Mouse (Mus musculus) A20 (cell line): ENCODE measurements around the gene Pepd.

Experiments used
- DNase-seq: peaks from one replicate; pipeline ENCODE4 v3.0.0-alpha.2; 2011; ENCODE audit warnings: low read depth, low spot score

Pepd gene

DNA sequence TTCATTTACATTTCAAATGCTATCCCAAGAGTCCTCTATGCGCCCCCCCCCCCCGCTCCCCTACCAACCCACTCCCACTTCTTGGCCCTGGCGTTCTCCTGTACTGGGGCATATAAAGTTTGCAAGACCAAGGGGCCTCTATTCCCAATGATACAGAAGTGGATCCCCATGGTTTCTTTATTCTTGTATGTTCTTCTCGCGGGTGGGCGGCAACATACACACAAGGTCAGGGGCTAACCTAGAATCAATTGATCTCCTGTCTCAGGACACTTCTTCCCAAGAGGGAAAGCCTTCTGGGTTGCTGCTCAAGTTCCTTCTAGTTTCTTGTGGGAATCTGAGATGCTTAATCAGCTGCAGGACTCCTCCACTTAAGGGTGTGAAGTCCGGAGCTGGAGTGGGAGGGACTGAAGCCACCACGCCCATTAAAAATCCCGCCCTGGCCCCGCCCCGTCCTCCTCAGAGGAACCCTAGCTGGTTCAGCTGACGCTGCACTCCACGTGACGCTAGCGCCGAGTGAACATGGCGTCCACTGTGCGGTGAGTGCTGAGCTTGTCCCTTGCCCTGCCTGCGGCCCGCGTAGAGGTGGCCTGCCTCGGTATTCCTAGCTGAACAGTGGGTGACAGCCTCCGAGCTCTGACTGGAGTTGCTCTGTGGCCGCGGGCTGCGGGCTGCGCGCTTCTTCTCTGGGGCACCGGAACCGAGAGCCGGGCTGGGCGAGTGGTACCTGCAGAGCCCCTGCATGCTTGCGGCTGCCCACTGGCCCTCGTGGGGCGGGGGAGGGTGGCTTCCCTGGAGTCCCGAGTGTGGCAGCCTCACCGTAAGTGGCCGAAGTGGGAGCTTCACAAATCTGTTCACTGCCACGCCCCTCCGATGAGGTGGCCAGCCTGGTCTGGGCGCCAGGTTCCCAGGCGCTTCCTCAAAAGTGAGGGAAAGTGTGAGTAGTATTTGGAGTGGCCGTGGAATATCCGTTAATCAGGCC is at the start of gene Pepd:
Gene Pepd, plus strand, starts transcription at position 461 of the 979 bp plus-strand sequence.
- DNase-seq = peak; percentile 91

DNA sequence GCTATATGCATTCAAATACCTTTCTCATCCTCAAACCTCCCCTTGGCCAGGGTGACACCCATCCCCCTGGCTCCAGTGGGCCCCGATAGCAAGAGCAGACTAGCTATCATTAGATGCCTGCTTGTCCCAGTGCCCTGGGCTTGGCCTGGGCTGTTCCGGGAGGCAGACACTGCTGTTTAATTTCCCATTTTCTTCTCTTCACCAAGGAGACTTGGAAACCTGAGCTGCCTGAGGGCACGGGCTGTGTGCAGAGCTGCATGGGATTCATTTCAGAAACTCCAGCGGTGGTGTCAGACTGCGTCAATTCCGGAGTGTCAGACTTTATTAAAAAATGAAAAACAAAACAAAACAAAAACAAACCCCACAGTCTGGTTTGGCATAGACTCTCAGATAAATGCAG is 44.9 kb upstream of the Pepd start:
- no peak for DNase-seq

DNA sequence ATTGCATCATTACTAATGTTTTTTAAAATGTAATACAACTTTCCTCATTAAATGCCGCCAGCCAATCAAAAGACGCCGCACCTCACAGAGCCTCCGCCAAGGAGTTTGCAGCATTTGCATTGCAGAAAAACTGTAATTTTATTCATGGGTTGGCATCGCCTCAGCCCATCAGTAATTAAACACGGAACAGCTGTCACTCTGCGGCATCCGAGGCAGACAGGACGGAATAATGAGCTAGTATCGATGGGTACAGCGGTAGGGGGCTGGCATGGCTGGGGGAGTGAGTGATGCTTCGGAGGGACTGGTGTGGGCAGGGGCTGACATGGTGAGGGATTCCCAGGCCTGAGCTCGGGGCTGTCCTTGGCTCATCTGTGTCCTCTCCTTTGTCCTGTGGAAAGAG is 42.5 kb upstream of the Pepd start:
- no peak for DNase-seq

DNA sequence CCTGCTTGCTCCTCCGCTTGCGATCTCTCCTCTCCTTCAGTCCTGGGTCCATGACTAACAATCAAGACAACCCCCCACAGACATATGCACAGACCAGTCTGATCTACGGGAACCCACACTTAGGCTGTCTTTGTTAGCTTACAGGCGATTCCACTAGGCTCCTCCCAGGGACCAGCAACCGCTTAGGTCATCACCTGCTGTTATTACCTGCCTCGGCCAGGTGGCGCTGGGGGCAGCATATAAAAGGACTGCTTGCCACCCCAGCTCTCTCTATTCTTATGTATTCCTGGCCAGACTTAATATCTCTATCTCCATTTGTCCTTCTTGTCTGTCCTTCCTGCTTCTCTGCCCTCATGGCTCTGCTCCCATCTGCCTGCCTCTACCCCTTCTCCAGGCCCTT is 35.4 kb upstream of the Pepd start:
- peak; percentile 35 for DNase-seq

DNA sequence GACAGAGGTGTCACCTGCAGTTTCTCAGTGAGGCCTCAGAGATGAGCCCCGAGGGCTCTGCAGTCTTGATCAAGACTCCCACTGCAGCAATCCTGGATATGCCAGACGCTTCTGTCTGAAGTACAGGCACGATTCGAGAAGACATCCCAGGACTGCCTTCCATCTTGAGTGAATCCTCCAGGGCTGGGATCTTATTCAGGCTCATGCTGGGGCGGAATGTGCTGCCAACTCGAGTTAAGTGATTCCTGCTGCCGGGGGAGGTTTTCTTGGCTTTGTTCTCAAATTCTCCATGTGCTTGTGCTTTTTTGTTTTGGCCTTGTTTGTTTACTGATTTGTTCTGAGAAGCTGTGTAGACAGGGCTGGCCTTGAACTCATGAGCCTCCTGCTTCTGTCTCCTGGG is 34.4 kb upstream of the Pepd start:
- no peak for DNase-seq

DNA sequence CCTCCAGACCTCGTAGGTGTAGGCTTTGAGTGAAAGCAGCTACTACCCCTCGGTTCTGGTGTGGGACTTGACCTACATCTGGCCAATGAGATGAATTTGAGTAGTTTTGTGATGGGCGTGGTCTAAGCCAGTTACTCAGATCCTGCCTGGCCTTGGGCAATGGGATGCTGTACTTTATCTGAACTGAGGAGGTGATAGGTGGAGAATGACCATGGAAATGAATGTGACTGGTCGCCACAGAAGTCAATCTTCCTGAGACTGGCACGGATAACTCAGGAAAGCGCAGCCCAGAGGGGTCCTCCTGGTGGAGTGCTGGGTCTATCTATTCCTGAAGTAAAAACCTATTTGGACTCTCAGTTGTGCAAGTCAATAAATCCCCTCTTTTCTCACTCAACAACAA is 23.7 kb upstream of the Pepd start:
- no peak for DNase-seq

DNA sequence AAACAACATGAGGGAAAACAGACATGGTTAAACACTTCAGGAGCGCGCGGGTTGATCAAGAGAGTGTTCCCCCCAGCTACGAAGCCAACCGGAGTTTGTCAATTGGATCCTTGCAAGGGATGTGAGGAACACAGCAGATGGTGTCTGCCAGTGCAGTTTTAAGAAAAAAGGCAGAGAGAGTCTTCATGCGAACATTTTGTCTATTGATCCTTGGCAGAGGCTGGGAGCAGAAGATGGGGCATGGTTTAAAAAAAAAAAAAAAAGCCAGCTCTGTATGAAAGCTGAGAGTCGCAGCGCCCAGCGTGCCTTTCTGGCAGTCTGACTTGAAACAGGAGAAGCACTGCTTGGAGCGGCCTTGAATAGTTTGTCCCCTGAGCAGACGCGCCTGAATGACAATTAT is 23.3 kb upstream of the Pepd start:
- no peak for DNase-seq

DNA sequence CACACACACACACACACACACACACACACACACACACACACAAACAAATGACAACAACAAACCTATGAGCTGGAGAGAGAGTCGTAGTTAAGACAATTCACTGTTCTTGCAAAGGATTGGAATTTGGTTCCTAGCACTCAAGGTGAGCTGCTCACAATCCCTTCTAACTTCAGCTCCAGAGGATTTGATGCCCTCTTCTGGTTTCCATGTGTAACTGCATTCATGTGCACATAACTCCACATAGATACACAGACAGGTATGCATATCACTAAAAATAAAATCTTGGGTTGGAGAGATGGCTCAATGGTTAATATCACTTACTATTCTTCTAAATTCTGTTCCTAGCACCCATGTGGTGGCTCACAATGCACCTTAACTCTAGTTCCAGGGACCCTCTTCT is 19.3 kb upstream of the Pepd start:
- DNase-seq = no peak

DNA sequence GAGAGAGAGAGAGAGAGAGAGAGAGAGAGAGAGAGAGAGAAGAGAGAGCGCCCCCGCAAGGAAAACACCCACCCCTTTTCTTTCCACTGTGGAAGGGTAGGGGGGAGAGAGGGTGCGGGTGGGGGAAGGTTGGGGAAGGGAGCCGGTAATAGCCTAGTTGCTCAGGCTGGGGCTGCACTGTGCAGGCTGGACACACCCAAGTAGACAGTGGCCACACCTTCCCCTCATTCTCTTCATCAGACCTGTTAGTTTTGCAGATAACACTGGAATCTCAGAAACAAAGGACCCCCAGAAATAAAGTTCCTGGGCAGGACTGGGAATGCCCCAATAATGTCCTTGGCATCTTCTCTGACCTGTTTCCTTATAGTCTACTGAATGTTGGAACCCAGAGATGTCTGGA is 15.7 kb upstream of the Pepd start:
- DNase-seq = no peak

DNA sequence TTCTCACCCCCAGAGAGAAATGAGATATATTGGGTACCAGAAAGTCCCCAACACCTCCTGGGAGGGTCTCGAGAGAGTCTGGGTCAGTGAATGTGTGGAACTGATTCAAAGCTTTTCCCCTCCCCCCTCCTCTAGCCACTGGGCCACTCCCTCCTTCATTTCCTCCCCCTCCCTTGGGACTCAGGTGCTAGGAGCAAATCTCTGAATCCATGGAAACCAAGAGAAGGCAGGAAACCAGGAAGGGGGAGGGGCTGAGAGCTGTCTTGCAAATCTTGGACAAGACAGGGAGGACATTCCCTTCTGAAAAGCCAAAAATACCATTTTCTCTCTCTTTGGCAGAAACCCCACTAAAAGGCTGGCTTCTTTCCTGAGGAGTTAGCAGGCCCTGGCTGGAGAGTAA is 15.1 kb upstream of the Pepd start:
- DNase-seq = no peak

DNA sequence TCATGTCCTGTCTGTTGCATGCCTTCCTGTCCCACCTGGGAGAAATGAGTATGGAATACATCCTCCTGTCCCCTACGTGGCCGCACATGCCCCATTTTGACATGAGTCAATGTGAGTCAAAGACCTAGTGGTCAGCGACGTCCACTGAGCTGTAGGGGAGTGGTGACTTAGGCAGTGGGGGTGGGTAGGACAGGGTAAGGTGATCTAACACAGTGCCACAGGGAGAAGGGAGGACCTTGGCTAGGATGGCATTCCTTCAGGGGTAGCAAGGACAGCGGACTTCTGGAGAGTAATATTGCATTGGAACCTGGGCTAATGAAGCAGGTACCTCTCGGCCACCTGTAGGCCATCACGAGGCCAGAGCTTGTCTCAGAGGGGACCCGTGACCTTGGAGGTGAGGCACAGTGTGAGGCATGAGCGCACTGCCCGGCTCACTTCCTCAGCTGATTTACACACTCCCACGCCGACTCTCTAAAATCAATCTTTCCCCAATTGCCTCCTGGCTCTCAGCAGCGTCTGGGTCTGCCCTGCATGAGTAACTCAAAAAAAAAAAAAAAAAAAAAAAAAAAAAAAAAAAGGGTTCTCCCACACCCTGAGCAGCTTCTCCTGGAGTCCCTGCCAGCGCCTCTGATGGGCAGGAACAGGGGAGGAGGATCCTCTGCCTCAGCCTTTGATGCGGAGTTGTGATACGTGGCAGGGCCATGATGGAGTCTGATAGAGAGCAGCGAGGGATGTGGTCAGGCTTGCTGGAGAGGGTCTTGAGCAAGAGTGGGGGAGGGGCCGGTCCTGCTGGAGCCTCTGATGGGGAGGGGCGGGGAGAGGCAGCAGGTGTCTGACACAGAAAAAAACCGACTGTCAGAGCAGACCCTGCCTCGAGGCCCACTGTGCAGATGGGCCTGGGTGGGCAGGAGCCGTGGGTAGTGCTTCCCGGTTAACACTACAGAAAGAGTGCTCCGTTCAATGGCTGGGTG is 1.8 kb upstream of the Pepd start:
- DNase-seq = no peak

DNA sequence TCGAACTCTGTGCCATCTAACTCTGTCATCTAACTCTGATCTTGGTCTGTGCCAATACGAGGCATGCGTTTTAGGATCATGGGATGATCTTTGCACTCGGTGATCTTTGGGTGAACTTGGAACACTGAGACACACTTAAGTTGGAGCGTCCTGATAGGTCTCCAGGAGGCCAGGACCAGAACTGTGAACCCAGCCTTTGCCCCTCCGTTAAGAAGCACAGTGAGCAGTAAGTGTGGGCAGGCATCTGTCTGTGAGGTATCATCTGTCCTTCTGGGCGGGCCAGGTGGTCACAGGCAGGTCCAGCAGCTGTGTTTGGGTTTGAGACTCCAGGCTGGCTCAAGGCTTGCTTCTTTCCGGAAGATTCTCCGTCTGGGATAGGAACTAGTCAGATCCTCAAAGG is 1.8 kb downstream of the Pepd start:
- no peak for DNase-seq

DNA sequence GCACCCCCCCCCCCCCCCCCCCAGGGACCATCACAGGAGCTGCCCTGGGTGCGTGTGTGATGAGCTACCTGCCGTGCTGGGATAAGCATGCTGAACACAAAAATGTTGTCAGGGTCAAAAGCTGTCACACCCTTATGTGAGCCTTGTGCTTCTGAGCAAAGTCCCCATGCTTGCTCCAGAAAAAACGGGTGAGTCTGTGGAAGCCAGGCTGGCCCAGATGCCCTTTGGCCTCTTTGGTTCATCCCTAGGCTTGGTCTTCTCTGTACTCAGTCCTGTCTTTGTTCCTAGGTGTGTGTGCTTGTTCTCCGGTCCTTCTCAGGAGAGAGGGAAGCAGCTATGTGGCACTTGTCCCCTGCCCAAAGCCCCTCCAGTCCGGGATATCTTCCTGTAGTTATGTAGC is 3.4 kb downstream of the Pepd start:
- DNase-seq = no peak

DNA sequence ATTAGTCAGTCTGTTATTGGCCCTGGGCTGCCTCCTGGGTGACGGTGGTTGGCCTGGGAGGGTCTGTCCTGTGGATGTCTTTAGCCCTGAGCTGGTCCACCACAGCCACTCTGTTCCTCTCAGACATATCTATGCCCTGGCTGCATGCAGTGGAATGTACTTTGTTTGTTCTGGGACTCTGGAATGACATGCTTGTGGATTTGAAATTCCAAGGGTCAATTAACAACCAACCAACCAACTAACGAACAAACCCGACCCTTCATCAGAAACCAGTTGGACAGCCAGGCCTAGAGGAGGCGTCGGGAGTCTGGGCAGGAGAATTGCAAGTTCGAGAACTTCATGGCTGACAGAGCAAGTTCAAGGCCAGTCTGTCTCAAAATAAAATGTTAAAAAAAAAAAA is 5.4 kb downstream of the Pepd start:
- DNase-seq = no peak

DNA sequence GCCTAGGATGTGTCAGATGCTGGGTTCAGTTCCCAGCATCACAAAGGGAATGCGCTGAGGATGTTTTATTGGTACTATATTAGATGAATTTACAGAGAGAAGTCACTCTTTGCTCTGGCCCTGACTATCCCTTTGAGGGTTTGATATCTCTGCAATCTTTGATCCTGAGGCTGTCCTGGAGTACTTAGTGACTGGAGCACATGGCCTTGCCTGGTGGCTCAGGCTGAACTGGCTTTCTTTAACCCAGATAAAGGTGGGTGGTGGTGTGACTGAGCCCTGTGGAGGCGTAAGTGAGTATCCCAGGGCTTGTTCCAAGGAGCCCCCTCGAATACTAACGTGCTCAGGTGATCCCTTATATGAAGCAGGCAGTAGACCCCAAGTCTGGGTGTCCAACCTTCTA is 5.8 kb downstream of the Pepd start:
- DNase-seq = no peak

DNA sequence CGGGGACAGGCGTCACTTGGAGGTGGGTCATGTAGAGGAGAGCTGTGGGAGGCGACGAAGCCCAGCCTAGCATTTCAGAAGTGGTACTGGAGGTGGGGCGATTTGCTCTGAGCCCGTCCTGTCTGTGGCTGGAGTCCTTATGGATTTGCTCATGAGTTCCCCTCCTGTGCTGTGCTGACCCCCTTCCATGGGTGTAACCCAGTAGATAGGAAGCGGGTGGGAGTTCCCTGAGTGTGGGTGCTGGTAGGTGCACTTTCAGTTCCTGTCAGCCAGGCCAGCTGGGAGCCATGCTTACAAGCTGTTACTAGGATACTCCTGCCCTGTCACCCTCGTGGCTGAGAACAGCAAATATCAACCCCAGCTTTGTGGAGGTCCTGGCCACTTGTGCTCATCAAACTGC is 6.2 kb downstream of the Pepd start:
- DNase-seq = peak; percentile 68

DNA sequence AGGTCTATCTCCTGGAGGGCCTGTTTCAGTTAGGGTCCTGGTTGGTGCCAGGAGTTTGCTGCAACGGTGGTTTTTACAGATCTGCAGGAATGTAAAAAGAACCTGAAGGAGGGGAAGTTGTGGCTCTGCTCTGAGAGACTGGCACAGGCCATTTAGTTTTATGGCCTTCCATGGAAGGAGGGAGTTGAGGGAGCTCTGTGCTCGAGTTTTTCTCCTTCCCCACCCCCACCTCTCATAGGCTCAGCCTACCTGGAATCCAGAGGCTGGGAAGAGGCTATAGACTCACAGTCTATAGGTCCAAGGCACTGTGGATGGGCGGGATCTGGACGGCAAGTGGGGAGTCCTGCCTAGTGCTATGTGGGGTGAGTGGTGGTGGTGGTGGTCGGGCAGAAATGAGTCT is 6.9 kb downstream of the Pepd start:
- DNase-seq = no peak

DNA sequence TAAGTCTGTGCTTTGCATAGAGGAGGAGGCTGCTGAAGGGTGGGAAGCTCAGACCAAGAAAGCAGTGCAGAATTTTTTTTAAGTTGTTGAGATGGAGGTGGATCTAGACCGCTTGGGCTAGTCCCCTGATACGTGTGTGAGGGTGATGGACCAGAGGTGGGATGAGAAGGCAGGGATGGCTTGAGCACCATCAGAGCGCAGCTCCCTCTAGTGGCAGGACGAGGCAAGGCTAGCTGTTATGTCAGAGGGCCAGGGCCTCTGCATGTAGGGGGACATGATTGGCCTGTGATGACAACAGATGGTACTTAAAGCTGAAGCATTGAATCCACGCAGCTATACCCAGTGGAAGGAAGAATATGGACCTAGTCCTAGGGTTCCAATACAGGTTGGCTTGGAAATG is 7.6 kb downstream of the Pepd start:
- peak; percentile 51 for DNase-seq

DNA sequence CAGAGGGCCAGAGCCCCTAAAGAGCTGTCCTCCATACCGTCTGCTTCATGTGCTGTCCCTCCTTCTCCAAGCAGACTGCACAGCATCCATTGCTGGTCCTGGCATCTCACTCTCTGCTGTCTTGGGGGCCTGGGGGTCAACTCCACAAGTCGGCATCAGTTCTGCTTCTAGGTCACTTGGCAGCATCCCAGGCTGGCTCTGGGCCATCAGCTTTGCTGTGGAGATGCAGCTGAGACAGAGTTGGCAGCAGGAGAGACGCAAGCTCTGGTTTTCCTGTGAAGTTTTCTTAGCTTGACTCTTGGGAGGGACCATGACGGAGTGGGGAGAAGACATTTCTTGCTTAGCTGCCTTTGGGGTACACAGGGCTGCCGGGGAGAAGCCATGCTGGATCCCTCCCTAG is 13.0 kb downstream of the Pepd start:
- DNase-seq = no peak

DNA sequence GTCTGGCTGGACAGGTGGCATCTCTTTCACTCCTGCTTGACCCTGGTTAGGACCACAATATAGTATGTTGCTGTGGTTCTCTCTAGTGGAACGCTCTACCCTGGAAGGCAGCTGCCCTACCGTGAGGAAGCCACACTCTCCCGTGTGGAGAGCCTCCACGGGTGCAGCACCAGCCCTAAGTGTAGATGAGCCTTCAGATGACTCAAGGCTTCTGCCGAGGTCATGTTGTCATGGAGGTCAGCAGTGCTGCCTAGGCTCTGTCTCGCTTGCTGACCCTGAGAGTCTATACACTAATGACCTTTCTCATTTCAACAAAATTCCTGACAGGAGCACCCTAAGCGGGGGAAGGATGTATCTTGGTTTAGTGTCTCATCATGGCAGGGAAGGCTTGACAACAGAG is 13.8 kb downstream of the Pepd start:
- no peak for DNase-seq

DNA sequence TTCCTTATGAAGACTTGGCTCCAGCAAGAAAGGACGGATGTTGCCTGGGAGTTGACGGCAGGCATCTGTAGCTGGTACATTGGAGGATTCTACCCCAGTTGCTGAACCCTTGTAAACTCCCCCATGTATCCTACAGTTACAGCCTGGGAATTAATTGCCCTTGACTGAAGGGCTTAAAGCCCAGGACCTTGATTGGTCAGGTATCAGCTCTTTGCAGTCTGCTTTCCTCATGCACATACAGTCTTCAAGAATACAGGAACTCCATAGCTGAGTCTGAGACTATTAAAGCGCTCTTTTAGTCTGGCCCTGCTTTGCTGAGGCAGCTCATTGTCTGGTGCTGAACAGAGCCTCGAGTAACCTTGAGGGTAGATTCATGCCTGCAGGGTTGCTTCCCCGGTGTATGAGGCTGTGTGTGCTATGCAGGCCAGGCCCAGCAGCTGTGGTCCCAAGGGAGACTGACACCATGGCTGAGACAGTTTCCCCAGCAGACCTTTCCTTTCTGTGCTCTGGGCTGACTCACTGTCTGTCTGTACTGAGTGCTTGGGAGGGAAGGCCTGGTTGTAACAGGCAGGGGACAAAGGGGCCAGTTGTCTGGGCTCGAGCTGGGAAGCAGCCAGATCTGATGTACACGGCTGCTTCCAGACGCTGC is 17.6 kb downstream of the Pepd start:
- peak; percentile 35 for DNase-seq

DNA sequence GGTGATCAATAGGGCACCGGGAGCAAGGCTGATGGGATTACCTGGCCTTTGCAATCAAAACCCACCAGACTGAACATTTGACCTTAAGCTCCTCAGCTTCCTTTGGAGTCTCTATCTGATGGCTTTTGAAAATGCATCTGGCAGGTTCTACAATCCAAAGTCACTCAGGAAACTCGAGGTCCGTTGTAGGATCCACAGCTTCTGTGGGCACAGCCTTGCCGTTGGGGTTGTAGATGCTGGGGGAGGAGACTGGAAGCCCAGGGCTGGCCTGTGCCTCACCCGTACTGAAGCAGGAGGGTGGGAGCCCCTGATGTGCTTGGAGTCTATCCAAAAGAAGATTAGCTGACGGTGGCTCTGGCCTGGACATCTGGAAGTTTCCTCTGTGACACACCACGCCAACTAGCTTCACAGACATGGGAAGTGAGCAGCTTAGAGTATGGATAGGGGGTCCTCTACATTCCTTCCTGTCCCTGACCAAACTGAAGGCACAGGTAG is 18.1 kb downstream of the Pepd start:
- DNase-seq = no peak
